Mouse (Mus musculus): ENCODE measurements around the gene Pik3c2b.

Gene Pik3c2b

DNA sequence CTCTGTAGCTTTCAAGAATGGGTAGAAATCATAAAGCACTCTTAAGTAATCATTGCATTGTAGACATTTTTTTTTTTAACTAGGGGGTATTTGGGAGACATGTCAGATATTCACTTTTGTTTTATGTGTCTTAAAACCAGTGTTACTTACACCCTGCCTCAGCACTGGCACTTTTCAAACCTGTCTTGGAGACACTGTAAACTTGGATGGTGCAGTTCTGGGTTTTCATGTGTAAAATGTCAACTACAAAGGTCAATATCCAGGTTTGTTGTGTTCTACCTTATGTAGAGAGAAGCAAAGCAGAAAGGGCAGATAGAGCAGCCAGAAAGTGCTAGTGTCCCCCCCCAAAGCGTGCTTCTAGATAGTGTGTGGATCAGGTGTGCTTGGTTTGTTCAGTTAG is 92.9 kb downstream of the Pik3c2b start:
- no peaks in the 10 kb centered on the region for H3K27me3 ChIP-seq (ENCODE audit: control insufficient read depth, insufficient read depth, low read length, poor library complexity, severe bottlenecking)

DNA sequence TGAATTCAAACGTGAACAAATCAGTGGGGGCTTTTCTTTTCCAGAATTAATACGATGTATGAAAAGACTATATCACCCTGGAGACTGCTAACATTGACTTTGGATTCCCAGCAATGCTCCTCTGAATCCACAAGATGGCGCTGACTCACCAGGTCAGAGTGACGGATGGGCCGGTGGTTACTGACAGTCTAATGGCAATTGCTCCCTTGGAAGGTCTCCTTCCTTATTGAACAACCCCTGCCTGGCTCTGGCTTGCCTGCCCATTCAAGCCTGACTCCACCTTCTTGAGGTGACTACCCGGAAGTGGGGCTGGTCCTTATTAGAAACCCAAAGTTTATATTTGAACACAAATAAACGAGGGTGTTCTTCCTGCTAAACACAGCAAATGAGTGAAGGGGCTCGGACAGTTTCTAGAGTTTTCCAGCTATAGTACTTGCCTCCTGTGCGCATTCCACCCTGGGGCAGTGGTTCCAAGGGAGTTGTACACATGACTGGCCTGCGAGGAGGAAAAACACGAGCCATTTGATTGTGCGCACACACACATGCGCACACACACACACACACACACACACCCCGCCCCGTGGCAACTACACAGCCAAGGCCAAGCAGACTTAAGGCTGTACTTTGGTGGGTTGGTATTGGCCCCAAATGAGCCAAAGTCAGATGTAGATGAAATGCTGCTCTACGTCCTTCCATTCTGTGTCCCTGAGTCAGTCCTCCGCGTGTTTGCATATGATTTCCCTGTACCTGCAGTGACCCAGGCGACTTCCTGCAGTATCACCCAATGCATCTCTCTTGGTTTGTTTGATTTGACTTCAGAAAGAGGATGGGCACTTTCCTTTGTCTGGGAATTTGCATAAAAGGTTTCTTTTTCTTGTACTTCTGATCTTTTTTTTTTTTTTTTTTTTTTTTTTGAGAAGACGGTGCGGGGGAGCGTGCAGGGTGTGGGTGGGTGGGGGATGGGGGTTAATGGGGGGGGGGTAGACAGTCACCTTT is 100.8 kb downstream of the Pik3c2b start:
- no peaks in the 10 kb centered on the region for H3K36me3 ChIP-seq (ENCODE audit: control insufficient read depth, insufficient read depth, low read length, poor library complexity, severe bottlenecking)
- H3K27me3 ChIP-seq (ENCODE audit: control insufficient read depth, insufficient read depth, low read length, poor library complexity, severe bottlenecking): no peaks in the 10 kb centered on the region
- DNase-seq (ENCODE audit: low read depth, low spot score): peak; percentile 78

More for the DNA sequence above, 92.9 kb downstream of the Pik3c2b start:
- no peak for DNase-seq (ENCODE audit: low read depth, low spot score)
- H3K36me3 ChIP-seq (ENCODE audit: control insufficient read depth, insufficient read depth, low read length, poor library complexity, severe bottlenecking): peaks cover 24% of the 10 kb centered on the region

DNA sequence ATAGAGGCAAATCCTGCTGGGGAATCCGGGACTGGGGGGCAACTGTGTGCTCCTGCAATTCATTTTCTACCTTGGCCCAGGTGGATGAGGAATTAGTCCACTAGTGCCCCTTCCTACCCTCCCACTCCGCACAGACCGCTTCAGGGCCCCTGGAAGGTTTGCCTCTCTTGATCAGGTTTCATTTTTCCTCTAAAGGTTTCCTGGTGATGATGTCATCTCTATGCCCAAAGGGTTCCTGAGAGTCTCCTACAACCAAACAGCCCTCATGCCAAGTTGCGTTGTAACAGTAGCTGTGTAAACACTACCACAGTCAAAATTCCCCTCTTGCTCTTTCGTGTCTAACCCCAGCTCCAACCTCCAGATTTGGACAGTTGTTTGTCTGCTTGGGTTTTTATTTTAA is 101.9 kb downstream of the Pik3c2b start:
- H3K36me3 ChIP-seq (ENCODE audit: control insufficient read depth, insufficient read depth, low read length, poor library complexity, severe bottlenecking): no peaks in the 10 kb centered on the region
- no peaks in the 10 kb centered on the region for H3K27me3 ChIP-seq (ENCODE audit: control insufficient read depth, insufficient read depth, low read length, poor library complexity, severe bottlenecking)
- no peak for DNase-seq (ENCODE audit: low read depth, low spot score)

DNA sequence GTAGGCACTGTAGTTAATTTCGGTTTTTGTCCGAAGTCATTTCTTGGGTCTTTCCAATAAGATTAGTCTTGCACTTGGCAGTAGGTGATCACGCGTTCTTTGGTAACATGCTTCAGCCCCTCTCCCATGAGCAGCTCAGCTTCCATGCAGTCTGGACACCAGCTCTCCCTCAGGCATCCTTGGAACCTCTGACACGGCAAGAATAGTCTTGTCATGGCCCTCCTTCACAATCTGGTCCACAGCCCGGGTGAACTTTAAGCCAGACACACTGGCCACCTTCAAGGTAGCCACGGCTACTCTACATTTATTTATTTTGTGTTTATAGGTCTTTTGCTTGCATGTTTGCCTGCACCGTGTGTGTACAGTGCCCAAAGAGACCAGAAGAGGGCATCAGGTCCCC is 102.7 kb downstream of the Pik3c2b start:
- Histone ChIP-seq H3K36me3 (ENCODE audit: control insufficient read depth, insufficient read depth, low read length, poor library complexity, severe bottlenecking) (no peaks in the 10 kb centered on the region), H3K27me3 (ENCODE audit: control insufficient read depth, insufficient read depth, low read length, poor library complexity, severe bottlenecking) (no peaks in the 10 kb centered on the region)
- no peak for DNase-seq (ENCODE audit: low read depth, low spot score)

DNA sequence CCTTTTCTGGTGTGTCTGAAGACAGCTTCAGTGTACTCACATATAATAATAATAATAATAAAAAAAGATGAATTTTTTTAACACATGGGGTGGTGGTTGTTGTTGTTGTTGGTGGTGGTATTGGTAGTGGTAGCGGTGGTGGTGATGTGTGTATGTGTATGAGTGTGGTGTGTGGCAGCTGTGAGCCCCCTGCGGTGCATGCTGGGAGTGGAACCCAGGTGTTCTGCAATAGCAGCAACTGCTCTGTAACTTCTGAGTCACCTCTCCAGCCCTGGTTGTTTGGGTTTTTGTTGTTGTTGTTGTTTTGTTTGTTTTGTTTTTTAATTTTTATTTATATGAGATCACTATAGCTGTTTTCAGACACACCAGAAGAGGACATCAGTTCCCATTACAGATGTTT is 105.1 kb downstream of the Pik3c2b start:
- Histone ChIP-seq H3K36me3 (ENCODE audit: control insufficient read depth, insufficient read depth, low read length, poor library complexity, severe bottlenecking) (no peaks in the 10 kb centered on the region), H3K27me3 (ENCODE audit: control insufficient read depth, insufficient read depth, low read length, poor library complexity, severe bottlenecking) (no peaks in the 10 kb centered on the region)
- DNase-seq (ENCODE audit: low read depth, low spot score): no peak

DNA sequence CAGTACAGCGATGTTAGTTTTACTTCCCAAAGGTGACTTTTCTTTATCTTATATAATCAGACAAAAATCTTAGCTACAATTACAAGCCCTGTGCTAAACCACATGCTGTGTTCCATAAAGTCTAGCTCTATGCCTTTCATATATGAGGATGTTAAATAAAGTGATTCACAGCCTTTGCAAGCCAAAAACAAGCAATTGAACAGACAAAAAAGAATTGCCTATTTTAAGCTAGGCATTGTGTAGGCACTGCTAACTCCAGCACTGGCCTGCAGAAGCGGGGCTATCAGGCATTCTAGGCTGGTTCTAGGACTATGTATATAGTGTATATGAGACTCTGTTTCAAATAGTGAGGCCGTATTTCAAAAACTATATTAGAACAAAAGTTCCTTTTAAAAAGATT is 106.7 kb downstream of the Pik3c2b start:
- DNase-seq (ENCODE audit: low read depth, low spot score): no peak
- Histone ChIP-seq H3K27me3 (ENCODE audit: control insufficient read depth, insufficient read depth, low read length, poor library complexity, severe bottlenecking) (no peaks in the 10 kb centered on the region), H3K36me3 (ENCODE audit: control insufficient read depth, insufficient read depth, low read length, poor library complexity, severe bottlenecking) (no peaks in the 10 kb centered on the region)

DNA sequence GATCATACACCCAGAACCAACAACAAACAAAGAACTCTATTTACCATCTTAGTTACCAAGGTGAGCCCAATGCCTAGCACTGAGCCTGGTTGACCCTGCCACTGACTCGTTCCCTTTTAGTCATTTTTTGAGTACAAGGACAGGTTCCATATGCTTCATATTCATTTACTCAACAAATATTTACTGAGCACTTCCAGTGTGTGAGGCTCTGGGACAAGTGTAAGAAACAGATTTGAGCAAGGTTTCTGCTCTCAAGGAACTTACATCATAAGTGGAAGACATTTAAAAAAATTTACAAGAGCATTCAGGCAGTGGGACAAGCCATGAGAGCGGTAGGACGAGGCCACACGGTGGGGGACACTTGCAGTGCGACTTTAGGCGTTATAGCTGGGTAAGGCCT is 109.8 kb downstream of the Pik3c2b start:
- Histone ChIP-seq H3K36me3 (ENCODE audit: control insufficient read depth, insufficient read depth, low read length, poor library complexity, severe bottlenecking) (no peaks in the 10 kb centered on the region), H3K27me3 (ENCODE audit: control insufficient read depth, insufficient read depth, low read length, poor library complexity, severe bottlenecking) (no peaks in the 10 kb centered on the region)
- no peak for DNase-seq (ENCODE audit: low read depth, low spot score)
